Comparison of ENCODE assay signal across 8 mouse cellular contexts in the genomic region with DNA sequence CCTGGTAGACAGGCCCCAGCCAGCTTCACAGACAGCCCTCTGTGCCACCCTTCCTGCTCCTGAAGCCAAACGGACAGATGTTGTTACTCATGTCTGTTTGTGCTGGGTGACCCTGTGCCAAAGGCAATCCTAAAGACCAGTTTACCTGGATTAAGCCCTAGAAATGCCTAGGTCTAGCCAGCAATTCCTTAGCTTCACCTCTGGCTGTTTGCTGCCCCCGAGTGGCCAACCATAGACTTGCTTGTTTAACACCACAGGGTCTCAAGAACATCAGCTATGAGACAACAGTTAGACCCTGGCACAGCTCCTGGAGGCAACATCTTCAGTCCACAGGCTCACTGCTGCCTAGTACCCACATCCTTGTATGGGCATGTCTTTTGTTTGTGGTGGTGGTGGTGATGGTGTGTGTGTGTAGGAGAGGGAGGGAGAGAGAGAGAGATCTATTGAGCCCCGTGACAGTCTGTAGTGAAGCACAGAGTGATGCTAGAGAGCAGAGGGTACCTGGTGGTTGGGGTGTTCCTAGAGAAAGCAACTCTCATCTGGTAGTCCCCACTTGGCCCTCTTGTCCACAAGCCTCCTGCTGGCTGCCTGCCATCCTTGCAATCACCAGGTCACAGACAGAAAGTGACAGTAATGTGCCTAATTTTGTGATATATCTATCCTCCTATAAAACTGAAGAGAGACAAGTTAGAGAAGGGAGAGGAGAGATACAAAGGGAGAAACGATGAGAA. TPM values are rescaled to one million over a fixed set of nuclear protein-coding genes. Genes with fewer than 3 reads are reported as not detected.
DNase-seq lines count a peak whose midpoint lies in the region; ATAC-seq and TF ChIP-seq lines count a peak whose summit lies in the region.

No protein-coding gene starts in this region.

- no peaks in the 10 kb centered on the region for H3K4me1 ChIP-seq in kidney, embryonic 16.5 days (ENCODE audit: insufficient read depth, low read length)
- H3K4me1 ChIP-seq in liver, embryonic 14.5 days (replicated peaks; ENCODE audit: control insufficient read depth in 2 of 2, insufficient read depth in 2 of 2, low read length in 1 of 2) = 0 out of 4 replicates have a peak, but pooled peaks cover 0 to 4% of the 10 kb centered on the region in 2 experiments

- no peaks in the 10 kb centered on the region for H3K9me3 ChIP-seq in kidney, embryonic 16.5 days (ENCODE audit: low read length)
- H3K9me3 ChIP-seq in liver, embryonic 14.5 days (ENCODE audit: control insufficient read depth, low read length) = no peaks in the 10 kb centered on the region

- peak; percentile 70 for ATAC-seq in granulocyte monocyte progenitor cell, adult 5-6 weeks (replicated peaks; ENCODE audit: poor library complexity, severe bottlenecking)
- ATAC-seq in kidney, embryonic 16.5 days (ENCODE audit: low FRiP score, low TSS enrichment) = peak; percentile 71; the same call in 1 of the 2 replicates
- 0 out of 2 replicates have a peak, but pooled peaks have one; percentile 26 for ATAC-seq in liver, embryonic 14.5 days (ENCODE audit: insufficient read depth)

- H3K4me2 ChIP-seq in kidney, embryonic 16.5 days (replicated peaks; ENCODE audit: low read depth, low read length) = no peak overlapping the region
- no peak overlapping the region for H3K4me2 ChIP-seq in liver, embryonic 14.5 days (ENCODE audit: low read depth)

- H3K4me3 ChIP-seq in kidney, embryonic 16.5 days (ENCODE audit: low read length) = no peak overlapping the region
- H3K4me3 ChIP-seq in liver, embryonic 14.5 days (ENCODE audit: insufficient read depth in 1 of 2, low read depth in 2 of 2, low read length in 2 of 2) = no peak overlapping the region

- H3K36me3 ChIP-seq in kidney, embryonic 16.5 days (ENCODE audit: insufficient read depth, low read length) = peaks cover 13% of the 10 kb centered on the region
- peaks cover 5% of the 10 kb centered on the region for H3K36me3 ChIP-seq in liver, embryonic 14.5 days (replicated peaks; ENCODE audit: control insufficient read depth, insufficient read depth, low read depth)

- peak; percentile 71 for DNase-seq in A20 (ENCODE audit: low read depth, low spot score)
- peak; percentile 89 for DNase-seq in ZHBTc4 (ENCODE audit: low read depth, low spot score)
- DNase-seq in embryo, embryonic 10 days (ENCODE audit: low spot score) = peak; percentile 85
- peak in 2 of 3 experiments; percentile 18 to 25 for DNase-seq in liver, embryonic 14.5 days (ENCODE audit: low read depth in 3 of 3, low spot score in 3 of 3)
- DNase-seq in ovary, postnatal 10 days (ENCODE audit: low spot score) = peak; percentile 59
- DNase-seq in thymus, postnatal 14 days = peak; percentile 82

- no peak overlapping the region for H3K9ac ChIP-seq in kidney, embryonic 16.5 days (replicated peaks; ENCODE audit: low read length)
- H3K9ac ChIP-seq in liver, embryonic 14.5 days (replicated peaks) = no peak overlapping the region

- TF ChIP-seq CTCF in liver, embryonic 14.5 days (IDR thresholded peaks at IDR 0.05; ENCODE audit: low read depth) = peak; percentile 88

- WGBS in kidney, embryonic 16.5 days = 22% methylated on average over 4 of the region's 4 CpGs
- WGBS in liver, embryonic 14.5 days (ENCODE audit: insufficient replicate concordance) = 24% methylated on average over 4 of the region's 4 CpGs

- H3K27ac ChIP-seq in kidney, embryonic 16.5 days (ENCODE audit: low read length) = no peak overlapping the region
- no peak overlapping the region for H3K27ac ChIP-seq in liver, embryonic 14.5 days

- no peaks in the 10 kb centered on the region for H3K27me3 ChIP-seq in kidney, embryonic 16.5 days (ENCODE audit: insufficient read depth, low read length)
- H3K27me3 ChIP-seq in liver, embryonic 14.5 days (ENCODE audit: control insufficient read depth, insufficient read depth, low read length) = no peaks in the 10 kb centered on the region

- no peak for TF ChIP-seq EP300 in liver, embryonic 14.5 days (IDR thresholded peaks at IDR 0.05; ENCODE audit: low read depth)

RNA-seq across cellular contexts. Expression of gene Rangrf, which starts 7.8 kb away (rescaled TPM):
- total RNA-seq in granulocyte monocyte progenitor cell, adult 5-6 weeks (2014; fragmentation: Nextera tagmentation) = 87.2 and 120 TPM in 2 replicates
- 47.6 and 56.5 TPM in 2 replicates for total RNA-seq in granulocyte monocyte progenitor cell, adult 5-6 weeks (2017)
- polyA plus RNA-seq in kidney, embryonic 16.5 days (2015; fragmentation: Nextera tagmentation; extraction: Ambion mirVana) = 62.3 and 63.9 TPM in 2 replicates
- polyA plus RNA-seq in liver, embryonic 14.5 days (2012; rRNA removed) = 20.5 and 23.0 TPM in 2 replicates
- 29.2 and 31.2 TPM in 2 replicates for polyA plus RNA-seq in liver, embryonic 14.5 days (2014; fragmentation: Nextera tagmentation; extraction: Ambion mirVana)

RNA-seq across cellular contexts. Expression of gene Slc25a35, which starts 14.9 kb away (rescaled TPM):
- total RNA-seq in granulocyte monocyte progenitor cell, adult 5-6 weeks (2014; fragmentation: Nextera tagmentation) = 3.5 and 5.6 TPM in 2 replicates
- 0.47 and 1.1 TPM in 2 replicates for total RNA-seq in granulocyte monocyte progenitor cell, adult 5-6 weeks (2017)
- polyA plus RNA-seq in kidney, embryonic 16.5 days (2015; fragmentation: Nextera tagmentation; extraction: Ambion mirVana) = 7.6 and 7.9 TPM in 2 replicates
- polyA plus RNA-seq in liver, embryonic 14.5 days (2012; rRNA removed) = 0.58 and 0.59 TPM in 2 replicates
- polyA plus RNA-seq in liver, embryonic 14.5 days (2014; fragmentation: Nextera tagmentation; extraction: Ambion mirVana) = 0.13 and 0.51 TPM in 2 replicates

RNA-seq across cellular contexts. Expression of gene Pfas, which starts 25.5 kb away (rescaled TPM):
- total RNA-seq in granulocyte monocyte progenitor cell, adult 5-6 weeks (2014; fragmentation: Nextera tagmentation) = 47.3 and 48.4 TPM in 2 replicates
- 45.5 and 56.2 TPM in 2 replicates for total RNA-seq in granulocyte monocyte progenitor cell, adult 5-6 weeks (2017)
- polyA plus RNA-seq in kidney, embryonic 16.5 days (2015; fragmentation: Nextera tagmentation; extraction: Ambion mirVana) = 33.9 and 41.9 TPM in 2 replicates
- polyA plus RNA-seq in liver, embryonic 14.5 days (2012; rRNA removed) = 11.0 and 11.4 TPM in 2 replicates
- 15.1 and 17.2 TPM in 2 replicates for polyA plus RNA-seq in liver, embryonic 14.5 days (2014; fragmentation: Nextera tagmentation; extraction: Ambion mirVana)

RNA-seq across cellular contexts. Expression of gene Arhgef15, which starts 25.5 kb away (rescaled TPM):
- total RNA-seq in granulocyte monocyte progenitor cell, adult 5-6 weeks (2014; fragmentation: Nextera tagmentation) = 0.30 TPM in 1 of 2 replicates, not detected in the other
- 0.04 and 0.05 TPM in 2 replicates for total RNA-seq in granulocyte monocyte progenitor cell, adult 5-6 weeks (2017)
- 20.0 and 23.0 TPM in 2 replicates for polyA plus RNA-seq in kidney, embryonic 16.5 days (2015; fragmentation: Nextera tagmentation; extraction: Ambion mirVana)
- polyA plus RNA-seq in liver, embryonic 14.5 days (2012; rRNA removed) = 1.4 and 3.5 TPM in 2 replicates
- 0.89 and 1.2 TPM in 2 replicates for polyA plus RNA-seq in liver, embryonic 14.5 days (2014; fragmentation: Nextera tagmentation; extraction: Ambion mirVana)

RNA-seq across cellular contexts. Expression of gene Ctc1, which starts 32.9 kb away (rescaled TPM):
- total RNA-seq in granulocyte monocyte progenitor cell, adult 5-6 weeks (2014; fragmentation: Nextera tagmentation) = 50.3 and 66.2 TPM in 2 replicates
- 17.1 and 22.4 TPM in 2 replicates for total RNA-seq in granulocyte monocyte progenitor cell, adult 5-6 weeks (2017)
- 64.1 and 68.0 TPM in 2 replicates for polyA plus RNA-seq in kidney, embryonic 16.5 days (2015; fragmentation: Nextera tagmentation; extraction: Ambion mirVana)
- 21.9 and 23.9 TPM in 2 replicates for polyA plus RNA-seq in liver, embryonic 14.5 days (2012; rRNA removed)
- polyA plus RNA-seq in liver, embryonic 14.5 days (2014; fragmentation: Nextera tagmentation; extraction: Ambion mirVana) = 15.2 and 17.5 TPM in 2 replicates

Comparison
In these comparisons a context has a peak if more than half of its experiments do, and no peak if none do; other contexts are left out.
1. DNase-seq: peak in every context shown above with its lines; median percentile 89 in ZHBTc4; 85 in embryo, embryonic 10 days; 82 in thymus, postnatal 14 days; 71 in A20; 59 in ovary, postnatal 10 days; 22 in liver, embryonic 14.5 days.